Mouse (Mus musculus): ENCODE data around the gene Btbd35f10.
"Not testable (repeated sequence)": the region's sequence is repeated elsewhere in the genome, so short reads cannot be mapped to it uniquely, and the experiment has no call there.

Btbd35f10 gene

DNA sequence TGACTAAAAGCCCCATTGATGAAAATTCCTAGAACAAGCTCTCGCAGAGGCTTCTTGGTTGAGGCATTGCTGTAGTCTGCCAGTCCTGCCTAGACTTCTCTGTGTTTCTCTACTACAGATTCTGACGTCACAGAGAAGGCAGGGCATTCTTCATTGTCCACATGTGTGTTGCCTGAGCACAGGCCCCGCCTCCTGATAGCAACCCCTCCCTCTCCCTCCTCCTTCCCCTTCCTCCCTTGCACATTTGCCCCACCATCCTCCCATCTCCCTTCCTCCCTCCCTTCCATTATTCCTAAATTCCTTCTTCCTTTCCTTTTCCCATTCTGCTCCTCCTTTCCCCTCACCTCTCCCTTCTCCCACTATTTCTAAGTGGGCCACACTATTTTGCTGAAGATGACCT is at the start of gene Btbd35f10:
Btbd35f10 (minus strand) TSS at position 101 of the 400 bp plus-strand sequence.
- DNase-seq, result not testable (repeated sequence)

Measured in kidney, adult 11 months (tissue).